Mouse (Mus musculus) 416B (cell line): ENCODE measurements around the gene Urod.

Experiments used
- DNase-seq: peaks from one replicate; pipeline ENCODE4 v3.0.0; 2011; ENCODE audit warnings: low read depth

Urod gene

DNA sequence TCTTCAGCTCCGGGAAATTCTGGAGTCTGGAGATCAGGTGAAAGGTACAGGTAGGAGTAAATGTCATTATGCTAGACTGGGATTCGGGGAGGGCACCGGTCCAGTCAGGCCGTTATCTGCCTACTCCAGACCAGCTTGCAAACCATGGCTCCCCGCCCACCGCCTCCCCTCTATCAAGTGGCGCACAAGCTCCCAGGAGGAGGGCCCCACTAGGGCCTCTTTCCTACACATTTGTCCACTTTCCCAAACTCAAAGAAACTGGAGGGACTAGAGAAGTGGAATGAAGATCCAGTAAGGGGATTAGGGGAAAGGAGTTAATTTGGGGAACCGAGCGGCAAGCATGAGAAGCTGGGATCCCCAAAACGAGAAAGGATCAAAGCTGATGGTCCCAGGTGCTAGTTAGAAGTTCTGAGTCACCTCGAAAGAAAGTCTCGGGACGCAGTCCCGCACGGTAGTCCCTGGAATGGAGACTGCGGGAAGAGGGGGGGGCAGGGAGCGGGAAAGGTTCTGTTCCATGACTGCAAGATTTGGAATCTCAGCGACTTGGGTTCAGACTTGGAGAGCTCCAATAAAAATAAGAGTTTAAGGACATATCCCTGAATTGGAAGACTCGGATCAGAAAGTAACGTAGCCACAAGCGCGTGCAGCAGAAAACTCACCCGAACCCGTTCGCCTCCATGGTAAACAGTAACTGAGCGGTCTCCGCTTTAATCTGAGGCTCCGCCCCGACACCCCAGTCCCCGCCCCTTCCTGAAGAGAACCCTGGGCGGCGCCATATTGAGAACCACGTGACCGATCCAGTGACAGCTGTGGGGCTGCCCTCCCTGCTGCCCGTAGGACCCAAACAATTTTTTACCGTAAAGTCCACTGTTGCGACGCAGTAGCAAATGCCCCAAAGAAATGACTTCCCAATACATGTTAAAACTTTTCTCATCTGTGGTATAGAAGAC lies at the start of gene Urod:
Gene Urod, minus strand, starts transcription at position 742 of the 950 bp plus-strand sequence.
- DNase-seq = peak; percentile 96

DNA sequence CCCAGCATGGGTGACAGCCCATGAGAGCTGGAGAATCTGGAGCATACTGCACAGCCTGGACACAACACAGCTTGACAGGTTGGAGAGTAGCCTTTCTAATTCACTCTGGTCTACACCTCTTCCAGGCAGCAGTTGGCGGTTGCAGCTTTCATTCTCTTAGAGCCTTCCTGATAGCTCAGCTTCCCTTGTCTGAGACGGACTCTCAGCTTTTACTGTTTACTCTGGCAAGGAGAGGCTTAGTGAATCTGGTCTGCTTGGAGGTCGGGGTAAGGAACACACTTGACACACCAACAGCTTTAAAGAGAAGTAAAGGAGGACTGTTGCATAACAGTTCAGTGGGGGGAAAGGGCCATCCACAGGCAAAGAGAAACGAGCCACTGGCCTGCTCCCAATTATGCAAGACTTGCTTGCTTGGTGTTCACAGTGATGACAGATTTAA lies 47.1 kb upstream of the Urod start:
- DNase-seq = peak; percentile 74

DNA sequence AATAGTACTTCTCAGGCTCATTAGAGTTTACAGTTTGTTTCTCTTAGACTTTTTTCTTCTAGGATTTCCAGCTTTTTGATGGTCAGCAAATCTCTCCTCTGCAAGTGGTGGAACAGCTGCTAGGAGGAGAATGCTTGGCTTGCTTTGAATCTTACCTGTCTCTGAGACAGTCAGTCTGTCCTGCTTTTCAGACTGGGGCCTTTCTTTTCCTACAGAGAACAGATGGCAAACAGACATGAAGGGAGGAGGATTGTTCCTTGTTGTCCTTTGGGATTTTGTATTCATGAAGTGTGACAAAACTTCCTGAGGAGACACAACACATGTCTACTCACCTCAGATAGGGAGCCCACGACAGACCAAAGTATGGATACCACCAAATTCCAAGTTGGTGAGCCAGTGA lies 46.6 kb upstream of the Urod start:
- no peak for DNase-seq

DNA sequence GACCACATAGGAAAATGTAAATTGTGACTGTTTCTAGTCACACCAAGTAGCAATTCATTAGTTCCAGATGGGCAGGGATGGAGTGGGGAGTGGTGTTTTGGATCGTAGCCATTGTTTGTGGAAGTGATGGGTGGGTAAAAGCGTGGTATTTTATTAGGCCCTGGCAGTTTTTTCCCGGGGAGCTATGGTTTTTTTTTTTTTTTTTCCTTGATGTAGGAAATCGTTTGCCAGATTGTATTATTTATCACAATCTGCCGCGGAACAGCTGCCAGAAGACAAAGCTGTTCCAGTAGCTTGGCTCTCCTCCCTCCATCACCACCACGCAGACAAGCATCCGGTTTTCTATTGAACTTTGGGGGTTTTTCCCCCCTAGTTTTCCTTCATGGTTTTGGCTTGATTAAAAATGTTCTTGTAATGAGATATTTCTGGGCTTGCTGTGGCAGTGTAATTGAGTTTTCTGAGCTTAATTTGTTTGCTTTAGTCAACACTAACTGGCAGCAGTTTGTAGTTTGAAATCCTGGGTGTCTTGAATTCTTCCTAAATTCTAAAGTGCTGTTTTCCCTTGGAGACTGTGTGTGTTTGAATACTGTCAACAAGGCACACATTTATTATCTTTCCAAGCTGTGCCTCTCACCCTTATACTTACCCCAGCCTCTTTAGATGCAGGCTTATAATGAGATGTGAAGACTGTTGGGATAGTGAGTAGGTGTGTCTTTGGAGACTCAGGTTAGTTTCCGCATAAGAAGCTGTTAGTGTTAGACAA lies 45.9 kb upstream of the Urod start:
- no peak for DNase-seq

DNA sequence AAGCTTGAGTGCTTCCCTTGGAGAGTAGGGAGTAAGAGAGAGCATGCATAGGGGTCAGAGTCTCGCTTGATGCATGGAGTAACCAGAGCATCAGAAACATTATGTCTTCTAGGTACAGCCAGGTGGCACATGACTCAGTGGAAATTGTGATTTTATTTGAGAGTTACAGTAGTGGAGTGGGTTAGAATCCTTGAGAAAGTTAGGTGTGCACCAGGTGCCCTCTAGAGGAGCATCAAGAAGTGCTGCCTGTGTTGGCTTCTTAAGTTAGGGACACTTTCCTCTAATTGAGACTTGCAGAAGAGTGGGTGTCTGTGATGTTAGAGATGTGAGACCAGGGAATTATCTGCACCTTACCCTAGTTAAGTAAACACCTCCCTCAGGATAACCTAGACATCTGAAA lies 36.9 kb upstream of the Urod start:
- peak; percentile 45 for DNase-seq

DNA sequence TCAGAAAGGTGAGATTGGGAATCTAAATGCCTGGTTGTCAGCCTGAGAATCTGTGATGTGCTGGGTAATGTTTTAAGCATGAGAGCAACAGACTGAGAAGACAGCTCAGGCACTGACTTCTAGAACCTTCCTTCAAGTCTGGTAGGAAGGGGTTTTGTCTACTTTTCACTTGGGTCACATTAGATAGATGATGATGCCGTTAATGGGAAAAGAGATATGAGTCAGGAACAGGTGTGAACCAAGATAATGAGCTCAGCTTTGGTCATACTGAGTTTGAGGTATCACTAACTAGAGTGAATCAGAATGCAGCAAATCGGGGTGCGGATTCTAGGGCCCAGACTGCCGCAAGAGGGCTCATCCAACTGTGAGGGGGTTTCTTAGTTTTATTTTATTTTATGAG lies 29.3 kb upstream of the Urod start:
- DNase-seq = no peak

DNA sequence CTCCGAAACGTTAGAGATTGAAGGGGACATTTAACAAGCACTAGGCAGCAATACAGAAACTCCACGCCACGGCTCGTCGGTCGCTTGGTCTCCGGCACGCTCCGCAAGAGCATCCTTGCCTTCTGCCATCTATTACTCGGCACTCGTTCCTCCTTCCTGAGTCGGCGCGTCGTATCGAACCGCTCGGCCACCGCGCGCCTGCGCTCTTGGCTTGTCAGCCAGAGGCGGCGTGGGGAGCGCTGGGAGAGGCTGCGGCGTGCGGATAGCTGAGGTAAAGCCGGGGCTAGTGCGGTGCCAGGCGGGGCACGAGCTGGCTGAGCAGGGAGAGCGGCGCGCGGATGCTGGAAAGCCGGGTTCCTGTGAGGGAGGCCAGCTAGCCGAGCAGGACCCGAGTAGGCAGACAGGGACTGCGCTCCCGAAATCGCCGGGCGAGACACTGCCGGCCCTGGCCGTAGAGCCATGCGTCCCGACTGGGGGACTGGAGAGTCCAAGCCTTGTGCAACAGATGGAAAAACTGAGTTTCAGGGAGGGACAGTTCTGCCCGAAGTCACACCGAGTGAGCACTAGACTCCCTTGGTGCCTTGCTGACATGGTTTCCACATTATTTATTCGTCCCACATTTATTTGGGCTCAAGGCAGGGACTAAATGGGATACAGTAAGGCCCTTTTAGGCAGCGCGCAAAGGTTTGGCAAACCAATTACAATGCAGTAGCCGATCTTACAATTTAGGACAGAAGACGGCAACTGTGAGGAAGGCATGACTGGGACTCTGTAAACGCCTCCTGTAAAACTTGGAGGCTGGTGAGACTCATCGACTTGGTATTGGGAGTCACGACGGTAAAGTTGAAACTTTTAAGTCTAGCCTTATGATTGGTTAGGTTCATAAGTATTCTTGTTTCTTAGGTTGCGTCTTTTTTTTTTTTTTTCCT lies 25.3 kb upstream of the Urod start, which contains the start of gene Eif2b3:
Gene Eif2b3, plus strand, starts transcription at position 197 of the 929 bp plus-strand sequence.
- DNase-seq = peak; percentile 92

DNA sequence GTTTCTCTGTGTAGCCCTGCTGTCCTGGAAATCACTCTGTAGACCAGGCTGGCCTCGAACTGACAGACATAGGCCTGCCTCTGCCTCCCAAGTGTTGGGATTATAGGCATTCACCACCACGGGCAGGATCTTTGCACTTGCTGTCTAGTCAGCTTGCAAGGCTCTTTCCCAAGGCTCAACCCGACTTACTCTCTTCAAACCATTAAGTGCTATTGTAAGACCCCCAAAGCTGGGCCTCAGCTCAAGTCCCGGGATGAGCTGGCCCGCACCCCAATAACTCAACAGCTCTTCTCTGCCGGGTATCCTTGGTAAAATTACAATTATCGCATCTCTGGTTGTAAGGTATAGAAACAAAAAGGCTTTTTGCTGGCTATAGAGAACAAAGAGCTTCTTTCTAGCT lies 24.1 kb upstream of the Urod start:
- no peak for DNase-seq

DNA sequence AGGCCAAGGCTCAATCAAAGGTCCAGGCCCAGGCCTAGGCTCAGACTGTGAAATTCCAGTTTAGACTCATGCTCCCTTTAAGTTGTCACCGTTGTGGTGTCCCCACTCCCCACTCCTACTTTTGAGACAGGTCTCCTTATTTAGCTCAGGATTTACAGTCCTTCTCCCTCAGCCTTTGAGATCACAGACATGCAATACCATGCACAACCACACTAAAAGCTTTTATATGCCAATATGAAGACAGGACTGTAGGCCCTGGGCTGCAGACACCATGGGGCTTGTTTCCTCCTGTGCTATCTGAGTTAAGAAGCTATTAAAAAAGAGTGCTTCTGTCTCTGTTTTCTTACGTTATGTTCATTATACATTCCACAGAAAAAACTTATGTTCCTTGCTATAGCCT lies 23.5 kb upstream of the Urod start:
- DNase-seq = peak; percentile 29

DNA sequence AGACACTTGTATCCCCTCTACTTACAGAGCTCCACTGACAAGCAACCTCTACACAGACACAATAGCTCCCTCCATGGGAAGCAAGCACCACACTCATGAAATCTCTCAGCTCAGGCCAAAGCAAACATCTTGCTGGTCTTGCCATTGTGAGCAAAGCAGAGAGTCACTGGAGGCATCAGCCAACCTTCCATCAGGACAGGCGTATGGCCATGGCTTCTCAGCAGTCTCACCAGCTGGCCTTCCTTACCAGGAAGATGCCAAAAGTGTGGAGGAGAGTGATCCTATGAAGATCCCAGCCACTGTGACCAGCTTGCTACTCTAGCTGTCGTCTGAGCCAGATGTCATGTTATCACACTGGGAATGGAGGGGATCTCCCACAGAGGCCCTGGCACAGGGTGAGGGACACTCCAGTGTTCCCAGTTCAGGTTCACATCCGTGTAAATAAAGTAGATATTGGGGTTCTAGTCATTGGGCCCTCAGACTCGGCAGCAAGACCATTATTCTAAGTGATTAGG lies 20.7 kb upstream of the Urod start:
- DNase-seq = no peak

DNA sequence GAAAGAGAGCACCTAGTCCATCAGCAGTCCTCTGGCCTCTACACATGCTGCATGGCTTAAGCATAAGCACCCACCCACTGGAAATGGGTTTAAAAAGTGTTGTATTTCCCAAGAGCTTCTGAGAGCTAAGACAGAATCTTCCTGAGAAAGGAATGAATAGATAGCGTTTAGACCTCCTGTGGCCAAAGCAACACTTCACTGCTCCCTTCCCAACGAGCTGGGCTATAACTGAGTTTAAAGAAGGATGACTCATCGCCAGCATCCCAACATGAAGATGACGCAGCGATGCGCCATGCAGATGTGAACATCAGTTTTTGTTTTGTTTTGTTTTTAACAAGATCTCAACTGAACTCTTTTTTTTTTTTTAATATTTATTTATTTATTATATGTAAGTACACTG lies 19.4 kb upstream of the Urod start:
- DNase-seq = peak; percentile 51

DNA sequence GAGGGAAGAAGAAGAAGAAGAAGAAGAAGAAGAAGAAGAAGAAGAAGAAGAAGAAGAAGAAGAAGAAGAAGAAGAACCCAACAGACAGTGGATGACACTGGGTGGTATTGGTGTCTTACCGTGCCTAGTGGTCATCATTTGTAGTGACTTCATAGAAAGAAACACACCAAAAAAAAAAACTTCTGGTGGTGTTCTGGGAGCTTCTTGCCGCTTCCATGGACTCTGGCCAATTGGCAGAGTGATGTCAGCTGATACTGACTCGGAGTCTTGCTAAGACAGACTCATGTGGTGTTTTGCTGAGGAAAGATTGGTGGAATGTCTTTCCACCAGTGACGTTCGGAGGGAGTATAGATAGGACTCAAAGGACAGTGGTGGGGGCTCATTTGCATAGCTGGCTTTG lies 16.0 kb upstream of the Urod start:
- DNase-seq = no peak

DNA sequence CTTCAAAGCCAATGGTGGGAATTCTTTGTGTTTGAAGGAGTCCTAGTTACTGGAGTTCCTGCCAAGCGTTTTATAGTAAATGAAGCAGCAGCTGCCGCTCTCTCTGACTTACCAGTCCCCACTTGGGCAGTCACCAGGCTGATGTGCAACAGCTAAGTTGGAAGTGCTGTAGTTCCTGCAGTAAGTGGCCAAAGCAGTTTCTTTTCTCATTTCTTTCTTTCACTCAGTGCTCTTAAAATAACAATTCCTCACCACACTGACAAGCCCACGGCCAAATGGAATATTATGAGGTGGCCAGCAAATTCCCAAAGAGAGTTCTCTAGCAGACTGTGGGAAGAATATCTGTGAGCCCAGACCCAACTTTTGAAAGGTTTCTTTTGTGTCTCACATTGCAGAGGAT lies 12.8 kb upstream of the Urod start:
- DNase-seq = no peak

DNA sequence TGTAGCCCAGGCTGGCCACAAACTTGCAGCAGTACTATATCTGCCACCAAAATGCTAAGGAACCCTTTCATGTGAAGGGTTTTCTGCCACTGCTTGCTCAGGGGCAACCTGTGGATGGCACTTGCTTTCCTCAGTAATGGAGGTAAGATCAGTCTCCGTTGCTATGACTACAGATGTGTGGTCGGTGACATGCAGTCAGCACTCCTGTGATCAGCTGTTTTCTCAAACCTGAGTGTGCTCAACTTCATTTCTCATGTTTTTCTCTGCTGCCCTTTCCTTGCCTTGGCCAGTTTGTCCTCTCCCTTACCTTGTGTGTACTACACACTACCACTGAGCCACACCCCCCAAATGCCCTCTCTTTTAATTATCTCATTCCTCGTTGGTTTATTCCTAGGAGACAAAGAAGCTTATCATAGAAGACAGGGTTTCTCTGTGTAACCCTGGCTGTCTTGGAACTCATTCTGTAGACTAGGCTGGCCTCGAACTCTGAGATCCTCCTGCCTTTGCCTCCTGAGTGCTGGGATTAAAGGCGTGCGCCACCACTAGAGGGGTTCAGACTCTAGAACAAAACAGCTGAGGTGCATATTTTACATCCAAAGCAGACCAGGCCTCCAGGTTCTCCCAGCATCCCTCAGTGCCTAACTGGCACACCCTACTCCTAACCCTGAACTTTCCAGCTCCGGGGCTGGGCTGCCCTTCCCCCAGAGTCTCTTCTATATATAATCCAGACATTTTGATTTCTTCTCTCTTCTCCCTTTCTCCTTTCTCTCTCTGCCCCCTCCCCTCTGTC lies 11.6 kb upstream of the Urod start:
- no peak for DNase-seq

DNA sequence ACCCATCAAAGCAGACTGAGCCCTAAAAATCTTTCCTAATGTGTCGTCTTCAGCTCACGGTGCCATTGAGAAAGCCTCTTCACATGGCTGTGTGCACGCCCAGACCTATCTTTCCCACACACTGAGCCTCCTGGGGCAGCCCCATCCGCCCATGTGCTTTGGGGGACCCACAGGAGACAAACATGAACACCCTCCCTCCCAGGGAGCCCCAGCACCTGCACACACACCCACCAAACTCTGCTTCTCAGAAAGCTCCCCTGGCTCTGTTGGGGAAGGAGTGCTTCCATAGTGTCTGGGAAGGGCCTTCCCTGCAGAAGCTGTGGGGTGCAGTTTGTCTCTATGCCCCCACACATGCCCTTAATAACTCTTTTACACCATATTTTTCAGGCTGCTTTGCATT lies 10.4 kb upstream of the Urod start:
- no peak for DNase-seq

DNA sequence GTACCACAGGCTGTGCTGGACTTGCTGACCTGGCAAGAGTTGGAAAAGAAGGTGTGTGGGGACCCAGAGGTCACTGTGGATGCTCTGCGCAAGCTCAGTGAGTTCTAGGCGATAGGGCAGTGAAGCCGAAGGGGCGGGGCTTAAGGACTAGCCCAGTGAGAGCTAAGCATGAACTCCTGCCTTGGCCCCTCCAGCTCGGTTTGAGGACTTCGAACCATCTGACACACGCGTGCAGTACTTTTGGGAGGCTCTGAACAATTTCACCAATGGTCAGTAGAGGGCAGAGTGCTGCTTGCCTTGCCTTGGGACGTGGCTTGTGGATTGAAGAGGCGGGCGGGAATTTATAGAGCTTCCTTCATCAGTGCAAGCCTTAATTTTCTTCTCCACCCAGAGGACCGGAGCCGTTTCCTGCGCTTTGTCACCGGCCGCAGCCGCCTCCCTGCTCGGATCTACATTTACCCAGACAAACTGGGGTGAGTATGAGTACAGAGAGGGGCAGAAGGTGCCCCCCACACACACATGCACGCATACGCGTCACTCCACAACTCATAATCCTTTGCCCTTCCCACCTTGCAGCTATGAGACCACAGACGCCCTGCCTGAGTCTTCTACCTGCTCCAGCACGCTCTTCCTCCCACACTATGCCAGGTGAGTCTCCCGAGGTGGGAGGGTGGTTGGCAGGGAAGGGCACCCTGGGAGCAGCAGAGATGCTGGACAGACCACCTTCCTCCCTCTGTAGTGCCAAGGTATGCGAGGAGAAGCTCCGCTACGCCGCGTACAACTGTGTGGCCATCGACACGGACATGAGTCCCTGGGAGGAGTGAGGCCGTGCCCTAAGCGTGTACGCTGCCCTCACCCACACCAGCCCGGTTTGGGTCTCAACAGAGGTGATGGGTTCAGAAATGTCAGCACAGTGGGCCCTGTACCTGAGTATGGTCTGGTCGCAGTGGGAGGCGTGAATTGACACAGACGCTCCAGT lies 8.6 kb upstream of the Urod start:
- DNase-seq = peak; percentile 61

DNA sequence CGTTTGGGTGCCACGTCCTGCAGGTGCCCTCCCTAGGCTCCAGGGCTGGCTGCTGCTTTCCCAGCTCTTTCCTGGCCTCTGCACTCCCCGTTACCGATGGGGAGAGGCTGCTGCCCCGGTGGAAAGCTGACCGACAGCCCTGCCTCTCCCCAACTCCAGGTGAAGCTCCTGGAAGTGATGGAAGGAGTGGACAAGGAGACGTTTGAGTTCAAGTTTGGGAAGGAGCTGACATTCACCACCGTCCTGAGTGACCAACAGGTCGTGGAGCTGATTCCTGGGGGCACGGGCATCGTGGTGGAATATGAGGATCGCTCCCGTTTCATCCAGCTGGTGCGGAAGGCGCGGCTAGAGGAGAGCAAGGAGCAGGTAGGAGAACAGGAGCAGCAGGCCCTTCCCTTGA lies 7.7 kb upstream of the Urod start:
- DNase-seq = no peak

DNA sequence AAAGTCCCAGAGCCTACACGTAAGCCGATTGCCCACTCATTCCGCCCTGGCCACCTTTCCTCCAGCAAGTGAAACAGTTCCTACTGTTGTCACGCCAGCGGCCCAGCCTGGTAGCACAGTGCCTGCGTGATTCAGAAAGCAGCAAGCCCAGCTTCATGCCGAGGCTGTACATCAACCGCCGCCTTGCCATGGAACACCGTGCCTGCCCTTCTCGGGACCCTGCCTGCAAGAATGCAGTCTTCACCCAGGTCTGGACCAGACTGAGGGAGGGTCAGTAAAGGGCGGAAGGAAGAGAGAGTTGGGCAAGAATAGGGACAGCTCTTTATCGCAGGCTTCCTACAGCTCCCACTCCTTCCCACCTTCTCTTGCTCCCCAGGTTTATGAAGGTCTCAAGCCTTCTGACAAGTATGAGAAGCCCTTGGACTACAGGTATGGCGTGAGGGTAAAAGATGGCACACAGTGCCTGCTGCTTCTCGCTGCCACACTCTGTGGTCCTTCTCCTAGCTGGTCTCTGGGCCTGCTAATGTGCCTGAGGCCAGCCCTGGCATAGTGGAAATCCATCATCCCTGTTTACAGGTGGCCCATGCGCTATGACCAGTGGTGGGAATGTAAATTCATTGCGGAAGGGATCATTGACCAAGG lies 5.4 kb upstream of the Urod start:
- no peak for DNase-seq

DNA sequence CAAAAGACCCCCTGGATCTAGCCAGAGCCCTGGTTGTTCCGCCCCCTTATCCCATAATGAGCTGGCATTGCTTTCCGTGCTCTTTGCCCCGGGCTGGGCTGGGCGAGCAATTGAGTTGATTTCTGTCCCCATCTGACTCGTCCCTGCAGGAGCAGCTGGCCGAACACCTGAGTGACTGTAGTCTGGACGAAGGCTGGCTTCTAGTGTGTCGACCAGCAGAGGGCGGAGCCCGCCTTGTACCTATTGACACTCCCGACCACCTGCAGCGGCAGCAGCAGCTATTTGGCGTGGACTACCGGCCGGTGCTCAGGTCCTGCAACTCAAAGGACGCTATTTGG lies 1.6 kb upstream of the Urod start:
- DNase-seq = peak; percentile 54
